Mouse (Mus musculus) kidney, postnatal 25 days (tissue): Measurements from ENCODE around the gene Tex30.
A peak's percentile ranks its signal among the peaks of the same experiment; 100 is the strongest.

Experiments
- DNase-seq, 2 experiments: peaks; one replicate each; pipeline ENCODE4 v3.0.0; 2021; ENCODE audit warnings: mixed read lengths in 2 of 2

Tex30 gene

GRCm38 (mm10) chr1:44041797-44042554 lies 60.3 kb downstream of the Tex30 start:
- DNase-seq: peak; percentile 53 to 71
